Mouse (Mus musculus): ENCODE measurements around the gene Tmem156. TPM values are rescaled to one million over a fixed set of nuclear protein-coding genes. Genes with fewer than 3 reads are reported as not detected.

The Tmem156 gene
- total RNA-seq, 1 experiment from 2014 or later = 0.21 TPM

Other genes starting within 250 kb of the Tmem156 start
- gene Tlr1, start 158.6 kb downstream of the Tmem156 start, total RNA-seq (2021) = 1.3 and 1.4 TPM in 2 replicates
- 1.3 and 3.7 TPM in 2 replicates for gene Tlr6, start 132.0 kb downstream of the Tmem156 start, total RNA-seq (2021)
- 14.9 and 23.7 TPM in 2 replicates for gene Fam114a1, start 122.1 kb downstream of the Tmem156 start, total RNA-seq (2021)
- gene Klhl5, start 15.4 kb upstream of the Tmem156 start, total RNA-seq (2021) = 51.4 and 65.8 TPM in 2 replicates
- 12.3 and 13.6 TPM in 2 replicates for gene Wdr19, start 107.6 kb upstream of the Tmem156 start, total RNA-seq (2021)
- 41.2 and 59.4 TPM in 2 replicates for gene Rfc1, start 243.5 kb upstream of the Tmem156 start, total RNA-seq (2021)

All from adrenal gland, postnatal 25 days (tissue).